Mouse (Mus musculus) limb, embryonic 12.5 days (tissue): ENCODE data around the gene Foxl1. TPM values are rescaled to one million over a fixed set of nuclear protein-coding genes. Genes with fewer than 3 reads are reported as not detected.
A peak's percentile ranks its signal among the peaks of the same experiment; 100 is the strongest.
"Not testable (repeated sequence)": the region's sequence is repeated elsewhere in the genome, so short reads cannot be mapped to it uniquely, and the experiment has no call there.

Source experiments
- ATAC-seq: fragments of 200-750 bp; cut with Nextera tagmentation; 2 replicates; pipeline ENCODE4 v1.8.0; 2017; ENCODE audit warnings: low read depth, moderate TSS enrichment; ENCODE audit not compliant: insufficient number of reproducible peaks, insufficient read depth, low FRiP score, low TSS enrichment
- H3K27ac ChIP-seq: fragments of 300-500 bp; sonication (generic); 2 replicates; pipeline ENCODE4 v1.5.1; 2016; ENCODE audit warnings: mild to moderate bottlenecking, moderate library complexity
- H3K27me3 ChIP-seq: fragments of 300-500 bp; sonication (generic); 2 replicates; pipeline ENCODE4 v1.6.1; 2016; ENCODE audit warnings: mild to moderate bottlenecking, moderate library complexity
- H3K36me3 ChIP-seq: fragments of 300-500 bp; sonication (generic); 2 replicates; pipeline ENCODE4 v1.6.1; 2016; ENCODE audit warnings: mild to moderate bottlenecking, moderate library complexity
- H3K4me1 ChIP-seq: fragments of 300-500 bp; sonication (generic); replicated peaks from 2 replicates; pipeline ENCODE4 v1.6.1; 2016
- H3K4me2 ChIP-seq: fragments of 300-500 bp; sonication (generic); 2 replicates; pipeline ENCODE4 v1.6.1; 2016; ENCODE audit warnings: mild to moderate bottlenecking, moderate library complexity
- H3K4me3 ChIP-seq: fragments of 300-500 bp; sonication (generic); replicated peaks from 2 replicates; pipeline ENCODE4 v1.5.1; 2016; ENCODE audit warnings: mild to moderate bottlenecking
- H3K9ac ChIP-seq: fragments of 300-500 bp; sonication (generic); replicated peaks from 2 replicates; pipeline ENCODE4 v1.6.1; 2016; ENCODE audit warnings: mild to moderate bottlenecking, moderate library complexity
- H3K9me3 ChIP-seq: fragments of 300-500 bp; sonication (generic); 2 replicates; pipeline ENCODE4 v1.6.1; 2016; ENCODE audit warnings: mild to moderate bottlenecking, moderate library complexity
- WGBS: fragments of 180-500 bp; shearing (Covaris S2); methylation state at CpG from one replicate; pipeline ENCODE4 v1.1.7; 2016; 5-methylcytosine and 5-hydroxymethylcytosine counted together
- polyA plus RNA-seq: library from polyadenylated mRNA; unstranded; fragments of >200 nt; fragmentation: Nextera tagmentation; extraction: Ambion mirVana; gene quantifications from 2 replicates; pipeline ENCODE4 v1.2.1, GENCODE M21; 2016

The Foxl1 gene
- polyA plus RNA-seq, 1 experiment from 2014 or later: 0.08 TPM

DNA sequence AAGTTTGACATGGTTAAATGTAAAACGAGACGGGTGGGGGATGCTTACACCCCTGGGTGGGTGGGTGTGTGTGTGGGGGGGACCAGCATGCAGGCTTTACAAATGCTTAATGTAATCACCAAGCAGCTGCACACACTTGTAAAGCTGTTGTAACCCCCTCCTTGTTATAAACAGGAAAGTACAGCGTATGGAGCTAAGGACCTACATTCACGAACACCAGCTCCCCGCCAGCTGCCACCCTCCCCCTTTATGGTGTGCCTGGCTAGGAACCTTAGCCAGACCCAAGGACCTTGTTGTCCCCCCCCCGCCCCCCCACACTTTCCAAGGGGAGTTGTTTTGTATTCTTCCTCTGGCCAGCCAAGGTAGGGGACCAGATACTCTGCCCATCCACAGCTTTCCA is 1.0 kb upstream of the Foxl1 start:
- no peak overlapping the region for H3K4me3 ChIP-seq
- H3K27me3 ChIP-seq: peaks cover 99% of the 10 kb centered on the region
- 0 out of 2 replicates have a peak, but pooled peaks cover 2% of the 10 kb centered on the region for H3K36me3 ChIP-seq
- H3K4me1 ChIP-seq: peaks cover 47% of the 10 kb centered on the region
- WGBS: under 1% methylated on average over 6 of the region's 6 CpGs
- no peak overlapping the region for H3K9ac ChIP-seq
- no peaks in the 10 kb centered on the region for H3K9me3 ChIP-seq
- H3K4me2 ChIP-seq: no peak overlapping the region
- H3K27ac ChIP-seq: no peak overlapping the region
- ATAC-seq: no peak

DNA sequence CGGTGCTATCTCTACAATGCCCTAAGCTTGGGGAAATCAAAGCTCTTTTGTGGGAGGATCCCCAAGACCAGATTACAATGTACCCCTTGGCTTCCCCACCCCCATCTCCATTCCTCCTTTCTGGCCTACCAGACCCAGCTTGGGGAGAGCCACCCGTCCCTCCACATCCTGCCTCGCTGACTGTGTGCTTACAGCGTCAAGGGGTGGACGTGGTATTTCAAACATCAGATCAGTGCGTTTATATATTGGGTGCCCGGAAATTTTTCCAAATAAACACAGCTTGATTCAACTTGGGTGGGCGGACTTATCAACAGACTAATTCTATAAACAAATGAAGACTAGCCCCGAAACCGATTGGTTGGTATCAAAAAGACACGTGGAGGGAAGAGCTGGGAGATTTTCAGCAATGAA is 444 bp upstream of the Foxl1 start:
- no peak overlapping the region for H3K27ac ChIP-seq
- peaks cover 47% of the 10 kb centered on the region for H3K4me1 ChIP-seq
- H3K36me3 ChIP-seq: no peaks in the 10 kb centered on the region
- 3% methylated on average over 11 of the region's 11 CpGs for WGBS
- H3K4me3 ChIP-seq: no peak overlapping the region
- no peak for ATAC-seq
- no peak overlapping the region for H3K4me2 ChIP-seq
- no peak overlapping the region for H3K9ac ChIP-seq
- no peaks in the 10 kb centered on the region for H3K9me3 ChIP-seq
- peaks cover 99% of the 10 kb centered on the region for H3K27me3 ChIP-seq

DNA sequence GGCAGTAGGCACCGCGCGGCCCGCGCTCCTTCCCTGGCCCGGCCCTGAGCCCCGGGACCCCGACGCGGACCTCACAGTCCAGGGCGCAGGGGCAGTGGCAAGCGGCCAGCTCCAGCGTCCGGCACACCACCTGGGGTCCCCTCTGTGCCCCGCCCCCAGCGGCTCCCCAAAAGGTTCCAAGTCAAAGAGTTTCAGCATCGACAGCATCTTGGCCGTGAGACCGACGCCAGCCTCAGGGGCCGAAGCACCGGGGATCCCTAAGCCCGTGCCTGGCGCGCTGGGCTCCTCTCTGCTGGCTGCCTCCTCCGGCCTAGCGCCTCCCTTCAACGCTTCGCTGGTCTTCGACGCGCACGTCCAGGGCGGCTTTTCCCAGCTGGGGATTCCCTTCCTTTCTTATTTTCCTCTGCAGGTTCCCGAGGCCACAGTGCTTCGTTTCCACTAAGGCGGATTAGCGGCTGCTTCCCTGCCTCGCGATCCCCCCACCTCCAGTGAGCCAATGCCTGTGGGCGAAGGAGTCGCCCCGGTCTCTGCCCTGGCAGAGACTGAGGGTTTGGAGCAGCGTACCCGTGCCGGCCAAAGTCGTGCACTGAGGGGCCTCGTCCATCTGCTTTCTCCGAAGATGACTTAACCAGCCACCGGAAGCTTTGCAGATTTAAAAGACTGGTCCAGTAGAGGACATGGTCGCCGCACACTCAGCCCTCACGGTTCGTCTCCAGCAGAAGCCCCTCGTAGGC is 958 bp downstream of the Foxl1 start:
- H3K9ac ChIP-seq: peak overlapping the region; percentile 51; the same call in 1 of the 2 replicates

DNA sequence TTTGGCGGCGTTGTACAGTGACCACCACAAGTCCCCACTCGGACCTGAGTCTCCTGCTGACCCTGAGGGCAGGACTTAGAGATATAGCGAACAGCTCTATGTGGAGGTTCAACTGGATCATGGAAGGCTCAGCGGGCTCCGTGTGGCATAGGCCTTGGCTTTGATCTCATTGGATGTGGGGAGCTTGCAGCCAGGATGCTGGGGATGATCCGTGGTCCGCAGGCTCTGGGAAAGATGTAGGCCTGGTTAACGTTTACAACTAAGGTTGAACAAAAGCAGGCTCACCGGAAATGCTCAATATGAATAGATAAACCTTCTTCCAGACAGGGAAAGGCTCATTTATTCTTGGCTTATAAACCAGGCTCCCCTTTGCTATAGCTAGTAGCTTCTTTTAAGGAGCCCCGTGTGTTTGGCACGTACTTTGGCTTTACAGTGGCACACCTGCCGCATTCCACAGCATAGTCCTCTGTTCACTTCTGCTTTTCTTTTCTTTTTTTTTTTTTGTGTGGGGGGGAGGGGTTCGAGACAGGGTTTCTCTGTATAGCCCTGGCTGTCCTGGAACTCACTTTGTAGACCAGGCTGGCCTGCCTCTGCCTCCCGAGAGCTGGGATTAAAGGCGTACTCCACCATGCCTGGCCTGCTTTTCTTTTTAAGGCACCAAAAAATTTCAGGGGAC is 1.7 kb downstream of the Foxl1 start:
- Histone ChIP-seq H3K4me1 (peaks cover 47% of the 10 kb centered on the region), H3K27ac (no peak overlapping the region), H3K4me2 (peak overlapping the region; percentile 48; the same call in 1 of the 2 replicates), H3K27me3 (peaks cover 93% of the 10 kb centered on the region), H3K4me3 (no peak overlapping the region), H3K36me3 (no peaks in the 10 kb centered on the region), H3K9ac (no peak overlapping the region), H3K9me3 (no peaks in the 10 kb centered on the region)
- no peak for ATAC-seq
- 19% methylated on average over 16 of the region's 16 CpGs for whole genome bisulfite sequencing

More for the DNA sequence above, 958 bp downstream of the Foxl1 start:
- no peak for ATAC-seq
- peaks cover 93% of the 10 kb centered on the region for H3K27me3 ChIP-seq
- H3K4me2 ChIP-seq: peak overlapping the region; percentile 48
- H3K9me3 ChIP-seq: no peaks in the 10 kb centered on the region
- WGBS: 3% methylated on average over 55 of the region's 55 CpGs
- peak overlapping the region; percentile 30 for H3K4me3 ChIP-seq
- H3K4me1 ChIP-seq: peaks cover 47% of the 10 kb centered on the region
- H3K27ac ChIP-seq: no peak overlapping the region
- H3K36me3 ChIP-seq: no peaks in the 10 kb centered on the region

DNA sequence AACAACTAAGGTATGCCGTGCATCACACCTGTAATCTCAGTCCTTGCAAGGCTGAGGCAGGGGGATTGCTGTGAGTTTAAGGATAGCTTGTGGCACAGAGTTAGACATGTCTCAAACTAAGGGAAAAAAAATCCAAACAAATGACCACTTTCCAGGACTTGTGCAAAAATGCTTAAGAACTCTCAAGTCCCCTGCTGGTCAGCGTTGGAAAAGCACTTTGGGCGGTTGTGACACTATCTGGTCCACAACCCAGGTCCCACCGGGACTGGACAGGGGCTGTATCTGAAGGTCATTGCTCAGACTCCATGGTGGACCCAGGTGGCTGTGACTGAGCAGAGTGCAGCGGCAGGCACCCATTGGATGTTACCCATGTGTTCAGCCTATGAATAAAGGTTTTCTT is 2.8 kb downstream of the Foxl1 start:
- peaks cover 83% of the 10 kb centered on the region for H3K27me3 ChIP-seq
- no peak for ATAC-seq
- no peaks in the 10 kb centered on the region for H3K36me3 ChIP-seq
- H3K27ac ChIP-seq: no peak overlapping the region
- H3K4me2 ChIP-seq: no peak overlapping the region
- H3K4me1 ChIP-seq: peaks cover 37% of the 10 kb centered on the region
- WGBS: 37% methylated on average over 5 of the region's 5 CpGs
- H3K4me3 ChIP-seq: no peak overlapping the region
- H3K9me3 ChIP-seq: no peaks in the 10 kb centered on the region
- H3K9ac ChIP-seq: no peak overlapping the region

DNA sequence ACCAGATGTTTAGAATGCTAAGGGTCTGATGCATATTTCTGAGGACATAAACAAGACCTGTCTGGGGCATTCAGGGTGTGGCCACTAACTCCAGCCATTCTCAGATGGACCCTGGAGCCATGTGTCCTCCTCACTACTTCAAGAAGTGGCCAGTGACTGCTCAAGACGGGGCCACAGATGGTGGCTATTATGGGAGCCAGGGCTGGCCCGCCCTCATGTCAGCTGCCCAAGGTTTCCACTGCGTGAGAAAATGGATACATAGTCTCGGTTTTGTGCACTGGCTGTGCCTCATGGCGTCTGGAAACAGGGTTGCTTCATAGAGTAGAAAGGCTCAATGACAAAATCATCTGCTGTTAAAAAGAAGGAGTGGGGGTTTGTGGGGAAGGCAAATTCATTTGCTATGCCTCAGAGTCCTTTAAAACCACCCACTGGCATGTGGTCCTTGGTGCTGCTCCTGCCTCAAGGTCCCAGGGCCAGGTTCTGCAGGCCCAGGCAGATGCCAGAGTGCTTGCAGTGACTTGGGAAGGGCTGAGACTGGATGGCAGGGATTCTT is 5.3 kb downstream of the Foxl1 start:
- peaks cover 62% of the 10 kb centered on the region for H3K27me3 ChIP-seq
- WGBS: 54% methylated on average over 5 of the region's 5 CpGs

DNA sequence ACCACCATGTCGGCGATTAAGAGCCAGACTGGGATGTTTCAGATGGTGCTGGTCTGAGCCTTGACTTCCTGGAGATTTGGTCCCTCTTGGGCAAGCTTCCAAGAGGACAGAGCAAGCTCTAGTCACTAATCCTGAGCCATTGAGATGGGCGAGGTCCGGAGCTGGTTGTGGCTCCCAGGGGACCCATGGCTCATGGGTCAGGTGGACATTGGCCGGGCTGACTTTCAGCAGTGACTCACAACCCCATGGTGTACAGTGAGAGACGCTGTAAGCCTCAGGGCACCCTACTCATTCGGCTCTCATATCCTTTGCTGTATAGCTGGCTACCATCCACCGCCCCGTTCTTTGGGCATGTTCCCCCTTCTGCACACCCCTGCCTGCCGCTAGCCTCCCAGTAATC is 6.4 kb downstream of the Foxl1 start:
- H3K27ac ChIP-seq: no peak overlapping the region
- H3K9ac ChIP-seq: no peak overlapping the region
- peaks cover 53% of the 10 kb centered on the region for H3K27me3 ChIP-seq
- ATAC-seq: no peak
- no peak overlapping the region for H3K4me3 ChIP-seq
- peaks cover 13% of the 10 kb centered on the region for H3K9me3 ChIP-seq
- 91% methylated on average over 10 of the region's 10 CpGs for WGBS
- H3K4me1 ChIP-seq: peaks cover 2% of the 10 kb centered on the region; the same call in 1 of the 2 replicates
- no peaks in the 10 kb centered on the region for H3K36me3 ChIP-seq
- no peak overlapping the region for H3K4me2 ChIP-seq

More for the DNA sequence above, 5.3 kb downstream of the Foxl1 start:
- no peak overlapping the region for H3K4me3 ChIP-seq
- H3K4me2 ChIP-seq: no peak overlapping the region
- H3K36me3 ChIP-seq: no peaks in the 10 kb centered on the region
- peaks cover 12% of the 10 kb centered on the region for H3K4me1 ChIP-seq
- no peak for ATAC-seq
- no peak overlapping the region for H3K27ac ChIP-seq
- no peak overlapping the region for H3K9ac ChIP-seq
- peaks cover 7% of the 10 kb centered on the region for H3K9me3 ChIP-seq

DNA sequence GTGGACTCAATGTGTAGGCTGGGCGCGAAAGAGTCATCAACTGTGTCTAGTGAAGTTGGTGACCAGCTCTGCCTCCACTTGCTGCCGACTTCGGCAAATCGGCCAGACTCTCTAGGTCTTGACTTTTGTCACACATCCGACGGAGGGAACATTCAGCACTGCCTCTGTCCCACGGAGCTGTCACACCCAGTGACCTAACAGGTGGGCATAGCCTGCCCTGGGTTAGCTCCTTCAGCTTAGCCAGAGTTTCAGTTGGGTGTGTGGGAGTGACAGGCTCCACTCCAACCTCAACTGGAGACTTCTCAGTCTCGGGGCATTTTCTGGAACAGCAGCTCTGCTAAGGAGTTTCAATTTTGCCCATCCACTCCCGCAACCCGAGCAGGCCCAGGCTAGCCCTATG is 6.8 kb downstream of the Foxl1 start:
- Histone ChIP-seq H3K4me1 (no peaks in the 10 kb centered on the region), H3K36me3 (no peaks in the 10 kb centered on the region), H3K27me3 (peaks cover 53% of the 10 kb centered on the region), H3K4me3 (no peak overlapping the region), H3K4me2 (no peak overlapping the region), H3K9me3 (peaks cover 13% of the 10 kb centered on the region), H3K27ac (no peak overlapping the region), H3K9ac (no peak overlapping the region)
- no peak for ATAC-seq
- WGBS: 87% methylated on average over 11 of the region's 11 CpGs

DNA sequence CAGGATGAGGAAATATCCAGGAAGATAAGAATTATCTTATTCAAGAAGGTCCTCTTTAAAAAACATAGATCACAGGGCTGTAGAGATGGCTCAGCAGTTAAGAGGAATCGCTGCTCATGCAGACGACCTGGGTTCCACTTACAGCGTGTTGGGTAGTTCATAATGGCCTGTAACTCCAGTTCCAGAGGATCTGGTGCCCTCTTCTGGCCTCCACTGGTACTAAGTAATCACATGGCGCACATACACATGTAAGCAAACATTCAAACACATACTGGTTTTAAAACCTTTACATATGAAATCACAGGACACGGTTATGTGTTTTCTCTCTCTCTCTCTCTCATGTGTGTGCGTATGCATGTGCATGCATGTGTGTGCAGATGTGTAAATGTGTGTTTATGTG is 9.1 kb downstream of the Foxl1 start:
- Histone ChIP-seq H3K36me3 (no peaks in the 10 kb centered on the region), H3K27me3 (peaks cover 37% of the 10 kb centered on the region), H3K4me1 (no peaks in the 10 kb centered on the region; the same call in 1 of the 2 replicates), H3K9me3 (peaks cover 13% of the 10 kb centered on the region), H3K4me3 (no peak overlapping the region), H3K27ac (no peak overlapping the region), H3K9ac (no peak overlapping the region), H3K4me2 (no peak overlapping the region)
- ATAC-seq: no peak
- 93% methylated on average over 6 of the region's 6 CpGs for WGBS

DNA sequence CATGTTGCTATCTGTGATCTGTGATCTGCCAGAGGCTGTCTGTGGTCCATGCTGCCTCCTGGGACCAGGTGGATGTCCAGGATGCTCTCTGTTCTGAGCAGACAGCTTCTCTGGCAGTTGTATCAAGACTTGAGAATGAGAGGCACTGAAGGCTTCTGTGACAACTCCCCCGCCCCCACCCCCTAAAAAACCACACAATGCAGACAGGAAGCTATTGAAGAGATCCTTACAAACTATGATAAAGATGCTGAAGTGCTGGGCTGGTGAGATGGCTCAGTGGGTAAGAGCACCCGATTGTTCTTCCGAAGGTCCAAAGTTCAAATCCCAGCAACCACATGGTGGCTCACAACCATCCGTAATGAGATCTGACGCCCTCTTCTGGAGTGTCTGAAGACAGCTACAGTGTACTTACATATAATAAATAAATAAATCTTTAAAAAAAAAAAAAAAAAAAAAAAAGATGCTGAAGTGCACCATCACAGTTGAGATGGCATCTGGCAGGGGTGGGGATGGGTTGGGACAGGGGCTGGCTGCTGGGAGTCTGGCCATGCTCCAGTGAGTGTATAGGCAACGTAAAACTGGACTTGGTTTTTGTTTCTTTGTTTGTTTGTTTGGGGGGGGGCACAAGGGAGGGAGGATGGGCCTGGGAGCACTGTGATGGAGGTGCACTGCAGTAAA is 17.9 kb downstream of the Foxl1 start:
- not testable (repeated sequence) for H3K9me3 ChIP-seq, H3K36me3 ChIP-seq, H3K9ac ChIP-seq, ATAC-seq, H3K4me3 ChIP-seq, H3K27ac ChIP-seq, H3K4me2 ChIP-seq
- WGBS: 81% methylated on average over 4 of the region's 6 CpGs
- peaks cover 20% of the 10 kb centered on the region for H3K4me1 ChIP-seq
- peaks cover 43% of the 10 kb centered on the region for H3K27me3 ChIP-seq

DNA sequence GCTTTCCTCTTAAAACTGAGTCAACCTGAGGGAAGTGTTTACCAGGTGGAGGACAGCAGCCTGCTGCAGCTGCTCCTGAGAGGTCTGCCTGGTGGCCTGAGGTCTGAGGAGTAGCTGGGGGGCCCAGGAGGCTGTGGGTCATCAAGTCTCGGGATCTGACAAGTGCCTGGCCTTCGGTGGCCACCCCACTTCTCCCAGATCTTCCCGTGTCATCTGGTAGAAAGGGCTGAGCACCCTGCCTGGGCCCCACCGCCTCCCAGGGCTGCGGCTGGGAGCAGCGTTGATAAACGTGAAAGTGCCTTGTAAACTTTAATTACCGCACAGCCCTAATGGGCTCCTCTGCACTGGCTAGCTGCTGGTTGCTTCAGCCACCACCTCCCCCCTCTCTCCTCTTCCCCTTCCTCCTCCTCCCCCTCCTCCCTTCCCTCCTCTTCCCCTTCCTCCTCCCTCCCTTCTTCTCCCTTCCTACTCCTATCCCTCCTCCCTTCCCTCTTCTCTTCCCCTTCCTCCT is 20.9 kb downstream of the Foxl1 start:
- Histone ChIP-seq H3K36me3 (no peaks in the 10 kb centered on the region), H3K27ac (peak overlapping the region; percentile 35; the same call in 1 of the 2 replicates), H3K4me2 (peak overlapping the region; percentile 37), H3K4me3 (no peak overlapping the region), H3K9ac (no peak overlapping the region), H3K27me3 (peaks cover 23% of the 10 kb centered on the region), H3K4me1 (peaks cover 19% of the 10 kb centered on the region), H3K9me3 (no peaks in the 10 kb centered on the region)
- 2% methylated on average over 8 of the region's 8 CpGs for WGBS
- ATAC-seq: no peak
